Mouse (Mus musculus) embryonic fibroblast, embryonic 13.5 days (primary cell): ENCODE measurements around the gene Kcnn3.

Experiments used
- CTCF ChIP-seq: IDR thresholded peaks from 2 replicates; pipeline ENCODE4 v1.5.1; 2011; ENCODE audit warnings: mild to moderate bottlenecking, control low read depth, low read length, moderate library complexity, borderline replicate concordance; ENCODE audit not compliant: insufficient read depth
- POLR2A ChIP-seq: IDR thresholded peaks from 2 replicates; pipeline ENCODE4 v1.6.1; 2011; ENCODE audit warnings: low read depth, mild to moderate bottlenecking, control low read depth, low read length, moderate library complexity

GRCm38 (mm10) chr3:89481488-89481887, 38.5 kb upstream of the Kcnn3 start:
- TF ChIP-seq CTCF, result no peak
- no peak for TF ChIP-seq POLR2A
